Mouse (Mus musculus) adrenal gland (tissue): Measurements from ENCODE around the gene Lamp1.

ENCODE experiments used
- microRNA-seq, 2 experiments: library from miRNA; unstranded; fragments of <30 nt; microRNA quantifications; one replicate each; pipeline ENCODE4; 2019

The Lamp1 gene

Small RNA genes lying within 50 kb of the gene (microRNA-seq; reads per million reads assigned to microRNA genes)
- gene Mir1968: 29.6 to 39.4 reads per million in 2 experiments
- 0 to 0.11 reads per million in 2 experiments for gene Mir7065
